Mouse (Mus musculus) liver, postnatal 0 days (tissue): ENCODE measurements at regions not wholly inside any gene's neighbourhood (a gene's known extent, or its start where the extent isn't known, plus 50 kb on each side); places are given as distances from the start of the nearest gene placed in this dataset.

Source experiments
- ATAC-seq: fragments of 200-750 bp; cut with Nextera tagmentation; 2 replicates; pipeline ENCODE4 v1.8.0; 2017; ENCODE audit warnings: mild to moderate bottlenecking, moderate library complexity
- DNase-seq: peaks from one replicate; pipeline ENCODE4 v3.0.0-alpha.2; 2016
- H3K27ac ChIP-seq: fragments of 300-500 bp; sonication (generic); 2 replicates; pipeline ENCODE4 v1.5.1; 2014; ENCODE audit warnings: antibody characterized with exemption, moderate library complexity, mild to moderate bottlenecking, low read depth
- H3K27me3 ChIP-seq: fragments of 300-500 bp; sonication (generic); 2 replicates; pipeline ENCODE4 v1.6.1; 2014; ENCODE audit warnings: low read length, control low read depth, mixed read lengths; ENCODE audit not compliant: insufficient read depth
- H3K36me3 ChIP-seq: fragments of 300-500 bp; sonication (generic); replicated peaks from 2 replicates; pipeline ENCODE4 v1.6.1; 2014; ENCODE audit warnings: mild to moderate bottlenecking, control low read depth, low read length, moderate library complexity, mixed read lengths; ENCODE audit not compliant: insufficient read depth
- H3K4me1 ChIP-seq: fragments of 300-500 bp; sonication (generic); 2 replicates; pipeline ENCODE4 v1.6.1; 2014; ENCODE audit warnings: antibody characterized with exemption, mild to moderate bottlenecking, control low read depth; ENCODE audit not compliant: insufficient read depth
- H3K4me2 ChIP-seq: fragments of 300-500 bp; sonication (generic); 2 replicates; pipeline ENCODE4 v1.6.1; 2014; ENCODE audit warnings: low read depth, mild to moderate bottlenecking, low read length, moderate library complexity, mixed read lengths
- H3K4me3 ChIP-seq: fragments of 300-500 bp; sonication (generic); 2 replicates; pipeline ENCODE4 v1.5.1; 2014; ENCODE audit warnings: low read depth, low read length
- H3K9ac ChIP-seq: fragments of 300-500 bp; sonication (generic); replicated peaks from 2 replicates; pipeline ENCODE4 v1.6.1; 2014; ENCODE audit warnings: mild to moderate bottlenecking, moderate library complexity
- H3K9me3 ChIP-seq: fragments of 300-500 bp; sonication (generic); 2 replicates; pipeline ENCODE4 v1.6.1; 2016; ENCODE audit warnings: mild to moderate bottlenecking, control low read depth, low read length, mixed read lengths
- CTCF ChIP-seq: sonication (generic); IDR thresholded peaks from 2 replicates; pipeline ENCODE4 v1.5.1; 2016; ENCODE audit warnings: antibody characterized with exemption, low read depth
- EP300 ChIP-seq: IDR thresholded peaks from 2 replicates; pipeline ENCODE4 v1.6.1; 2016; ENCODE audit warnings: antibody characterized with exemption, low read depth, mild to moderate bottlenecking
- WGBS: fragments of 180-500 bp; shearing (Covaris S2); extraction: QIAGEN DNeasy Blood & Tissue Kit; methylation state at CpG from one replicate; pipeline ENCODE4 v1.1.7; 2014; ENCODE audit not compliant: insufficient replicate concordance; 5-methylcytosine and 5-hydroxymethylcytosine counted together

DNA sequence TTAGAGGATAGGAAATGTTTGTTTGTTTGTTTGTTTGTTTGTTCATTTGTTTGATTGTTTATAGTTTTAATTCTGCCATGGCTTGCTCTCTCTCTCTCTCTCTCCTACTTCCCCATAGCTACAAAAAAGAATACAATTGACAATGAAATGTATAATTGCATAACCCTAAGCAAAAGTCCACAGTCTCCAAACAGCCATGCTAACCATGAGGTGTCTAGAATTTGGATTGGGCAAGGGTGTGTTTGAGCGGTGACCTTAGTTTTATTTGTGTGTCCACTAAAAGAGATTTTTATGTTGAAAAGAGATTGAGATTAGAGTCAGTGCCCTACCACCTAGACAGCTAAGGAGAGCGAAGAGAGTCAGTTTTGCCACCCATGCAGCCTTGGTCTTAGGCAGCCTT is 141.2 kb downstream of the Tm2d1 start:
- H3K27ac ChIP-seq: no peak overlapping the region
- no peaks in the 10 kb centered on the region for H3K27me3 ChIP-seq
- TF ChIP-seq EP300: no peak
- TF ChIP-seq CTCF: no peak
- ATAC-seq (no peak), DNase-seq (no peak)
- H3K9me3 ChIP-seq: no peaks in the 10 kb centered on the region
- H3K4me2 ChIP-seq: no peak overlapping the region
- no peak overlapping the region for H3K4me3 ChIP-seq
- WGBS: 87% methylated on average over 2 of the region's 2 CpGs
- no peaks in the 10 kb centered on the region for H3K4me1 ChIP-seq
- no peaks in the 10 kb centered on the region for H3K36me3 ChIP-seq
- no peak overlapping the region for H3K9ac ChIP-seq

DNA sequence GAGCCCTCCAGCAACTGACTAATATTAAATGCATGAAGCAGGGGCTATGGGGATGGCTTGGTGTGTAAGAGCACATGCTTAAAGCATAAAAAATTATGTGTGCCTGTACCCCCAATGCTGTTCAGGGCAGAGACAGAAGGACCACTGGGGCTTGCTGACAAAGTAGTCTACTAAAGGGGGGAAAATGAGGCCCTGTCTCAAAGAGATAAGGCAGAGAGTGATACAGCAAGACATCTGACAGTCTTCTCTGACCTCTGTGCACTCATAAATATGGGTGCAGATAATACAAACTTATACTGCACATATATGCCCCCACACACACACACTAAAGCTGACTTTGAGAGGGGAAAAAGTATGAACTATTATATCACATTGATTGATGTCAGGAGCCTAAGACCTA is 142.8 kb downstream of the Tm2d1 start:
- H3K9ac ChIP-seq: no peak overlapping the region
- no peak for TF ChIP-seq CTCF
- peak; percentile 74 for TF ChIP-seq EP300
- H3K9me3 ChIP-seq: no peaks in the 10 kb centered on the region
- H3K4me1 ChIP-seq: peaks cover 4% of the 10 kb centered on the region; the same call in 1 of the 2 replicates
- H3K36me3 ChIP-seq: no peaks in the 10 kb centered on the region
- H3K27me3 ChIP-seq: no peaks in the 10 kb centered on the region
- no peak overlapping the region for H3K4me2 ChIP-seq
- no peak overlapping the region for H3K27ac ChIP-seq
- H3K4me3 ChIP-seq: no peak overlapping the region
- ATAC-seq (peak; percentile 63), DNase-seq (no peak)

DNA sequence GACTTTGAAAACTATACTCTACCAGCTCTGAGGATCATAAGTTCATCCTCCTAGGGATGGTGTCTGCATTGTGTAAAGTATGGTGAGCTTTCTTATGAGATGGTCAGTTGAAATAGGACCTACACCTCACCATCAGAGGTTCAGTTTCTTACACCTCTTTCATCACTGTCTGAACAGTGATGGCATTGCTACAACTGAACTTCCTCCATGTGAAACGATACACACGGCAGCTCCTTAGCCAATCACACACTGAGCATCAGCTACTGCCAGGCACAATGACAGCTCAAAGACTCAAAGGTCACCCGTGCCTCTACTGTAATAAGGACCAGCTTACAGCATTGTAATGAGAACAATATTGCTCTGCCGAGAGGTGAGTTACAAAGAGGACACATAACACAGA is 145.0 kb downstream of the Tm2d1 start:
- H3K4me1 ChIP-seq: peaks cover 4% of the 10 kb centered on the region; the same call in 1 of the 2 replicates
- TF ChIP-seq EP300 (no peak), CTCF (no peak)
- H3K27me3 ChIP-seq: no peaks in the 10 kb centered on the region
- WGBS: 77% methylated on average over 4 of the region's 4 CpGs
- no peak overlapping the region for H3K27ac ChIP-seq
- no peak overlapping the region for H3K9ac ChIP-seq
- H3K4me3 ChIP-seq: no peak overlapping the region
- no peak for DNase-seq
- H3K9me3 ChIP-seq: no peaks in the 10 kb centered on the region
- ATAC-seq: no peak
- H3K4me2 ChIP-seq: no peak overlapping the region
- no peaks in the 10 kb centered on the region for H3K36me3 ChIP-seq

DNA sequence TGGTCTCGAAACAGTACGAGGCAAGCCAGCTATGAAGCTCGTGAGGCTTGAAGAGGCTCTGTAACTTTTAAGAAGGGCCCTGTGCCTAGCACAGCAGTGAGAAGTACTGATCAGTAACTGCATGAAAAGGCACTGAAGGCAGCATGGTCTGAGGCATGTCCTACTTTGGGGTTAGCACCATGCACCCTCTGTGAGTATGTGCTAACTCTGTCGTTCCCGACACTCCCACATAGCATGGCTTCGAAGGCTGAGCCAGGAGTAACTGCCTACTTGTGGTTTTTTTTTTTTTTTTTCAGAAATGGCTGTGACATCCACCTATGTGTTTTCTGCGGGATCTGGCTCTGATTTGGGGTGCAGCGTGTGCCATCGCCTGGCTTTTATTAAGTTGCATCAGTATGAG is 145.6 kb downstream of the Tm2d1 start:
- H3K4me3 ChIP-seq: no peak overlapping the region
- no peak for DNase-seq
- no peak overlapping the region for H3K27ac ChIP-seq
- 79% methylated on average over 9 of the region's 9 CpGs for WGBS
- H3K9me3 ChIP-seq: no peaks in the 10 kb centered on the region
- H3K4me1 ChIP-seq: peaks cover 4% of the 10 kb centered on the region; the same call in 1 of the 2 replicates
- H3K27me3 ChIP-seq: no peaks in the 10 kb centered on the region
- no peak overlapping the region for H3K9ac ChIP-seq
- no peak for ATAC-seq
- H3K4me2 ChIP-seq: no peak overlapping the region
- TF ChIP-seq EP300: no peak
- no peak for TF ChIP-seq CTCF
- no peaks in the 10 kb centered on the region for H3K36me3 ChIP-seq

DNA sequence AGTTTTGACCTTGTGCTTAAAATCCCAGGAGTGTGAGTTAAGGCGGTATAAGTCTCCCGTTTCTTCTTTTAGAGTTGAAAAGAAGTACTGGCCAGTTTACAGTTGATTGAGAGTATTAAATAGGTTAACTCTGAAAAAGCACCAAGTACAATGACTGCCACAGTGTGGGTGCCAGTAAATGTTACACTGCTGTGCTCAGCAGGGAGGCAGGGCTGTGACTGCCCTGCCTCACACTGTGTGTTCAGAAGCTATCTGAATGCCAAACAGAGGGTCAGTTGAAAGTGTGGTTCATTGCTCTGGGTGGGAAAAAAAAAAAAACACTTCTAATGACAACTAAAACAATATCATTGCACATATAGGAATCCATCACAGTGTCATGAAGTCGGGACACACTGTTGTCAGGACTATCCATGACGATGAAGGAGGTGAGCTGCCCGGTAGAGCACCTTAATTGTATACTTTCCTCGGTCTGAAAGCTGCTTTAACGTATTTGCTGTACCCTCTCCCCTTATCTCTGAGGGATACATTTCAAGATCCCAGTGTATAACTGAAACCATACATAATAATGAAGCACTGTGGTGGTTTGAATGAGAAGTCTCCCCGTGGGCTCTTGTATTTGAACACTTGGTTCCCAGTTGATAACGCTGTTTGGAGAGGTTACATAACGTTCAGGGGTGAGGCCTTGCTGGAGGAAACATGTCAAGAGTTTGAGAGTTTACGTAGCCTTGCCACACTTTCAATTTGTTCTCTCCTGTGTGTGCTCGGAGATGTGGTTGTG is 146.9 kb downstream of the Tm2d1 start:
- no peak overlapping the region for H3K27ac ChIP-seq
- no peak overlapping the region for H3K9ac ChIP-seq
- TF ChIP-seq CTCF (no peak), EP300 (peak; percentile 24; the same call in 1 of the 2 replicates)
- peak overlapping the region; percentile 6 for H3K4me2 ChIP-seq
- H3K9me3 ChIP-seq: no peaks in the 10 kb centered on the region
- DNase-seq: no peak
- H3K36me3 ChIP-seq: no peaks in the 10 kb centered on the region
- peak; percentile 35; the same call in 1 of the 2 replicates for ATAC-seq
- no peak overlapping the region for H3K4me3 ChIP-seq
- WGBS: 34% methylated on average over 12 of the region's 12 CpGs
- H3K4me1 ChIP-seq: peaks cover 4% of the 10 kb centered on the region; the same call in 1 of the 2 replicates
- no peaks in the 10 kb centered on the region for H3K27me3 ChIP-seq

DNA sequence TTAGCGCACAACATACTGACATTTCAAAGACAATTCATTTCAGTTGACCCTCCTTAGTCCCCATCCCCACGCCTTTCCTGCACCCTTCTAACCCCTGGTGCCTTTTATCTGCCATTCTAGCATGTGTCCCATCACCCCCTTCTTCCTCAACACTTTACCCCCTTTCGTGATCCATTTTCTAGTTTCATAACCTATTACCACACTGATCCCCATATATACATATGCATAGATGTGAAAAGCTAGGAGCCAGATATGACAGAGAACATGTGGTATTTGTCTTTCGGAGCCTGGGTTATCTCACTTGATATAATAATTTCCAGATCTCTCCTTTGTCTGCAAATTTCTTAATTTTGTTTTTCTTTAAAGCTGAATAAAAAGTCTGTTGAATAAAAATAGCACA is 154.9 kb downstream of the Tm2d1 start:
- no peak overlapping the region for H3K4me3 ChIP-seq
- H3K27ac ChIP-seq: no peak overlapping the region
- no peak overlapping the region for H3K9ac ChIP-seq
- no peak for TF ChIP-seq CTCF
- no peak for TF ChIP-seq EP300
- H3K4me2 ChIP-seq: no peak overlapping the region
- WGBS: 80% methylated on average over 4 of the region's 4 CpGs
- no peaks in the 10 kb centered on the region for H3K4me1 ChIP-seq
- DNase-seq: no peak
- no peaks in the 10 kb centered on the region for H3K9me3 ChIP-seq
- no peaks in the 10 kb centered on the region for H3K27me3 ChIP-seq
- H3K36me3 ChIP-seq: no peaks in the 10 kb centered on the region
- no peak for ATAC-seq
